Mouse (Mus musculus): ENCODE measurements around the gene Ccdc124.

Ccdc124 gene

GRCm38 (mm10) chr8:70894771-70895545 lies 21.2 kb upstream of the Ccdc124 start:
- no peak for DNase-seq

- no peak for DNase-seq
Measured at GRCm38 (mm10) chr8:70894385-70894720, 20.6 kb upstream of the Ccdc124 start.

DNA sequence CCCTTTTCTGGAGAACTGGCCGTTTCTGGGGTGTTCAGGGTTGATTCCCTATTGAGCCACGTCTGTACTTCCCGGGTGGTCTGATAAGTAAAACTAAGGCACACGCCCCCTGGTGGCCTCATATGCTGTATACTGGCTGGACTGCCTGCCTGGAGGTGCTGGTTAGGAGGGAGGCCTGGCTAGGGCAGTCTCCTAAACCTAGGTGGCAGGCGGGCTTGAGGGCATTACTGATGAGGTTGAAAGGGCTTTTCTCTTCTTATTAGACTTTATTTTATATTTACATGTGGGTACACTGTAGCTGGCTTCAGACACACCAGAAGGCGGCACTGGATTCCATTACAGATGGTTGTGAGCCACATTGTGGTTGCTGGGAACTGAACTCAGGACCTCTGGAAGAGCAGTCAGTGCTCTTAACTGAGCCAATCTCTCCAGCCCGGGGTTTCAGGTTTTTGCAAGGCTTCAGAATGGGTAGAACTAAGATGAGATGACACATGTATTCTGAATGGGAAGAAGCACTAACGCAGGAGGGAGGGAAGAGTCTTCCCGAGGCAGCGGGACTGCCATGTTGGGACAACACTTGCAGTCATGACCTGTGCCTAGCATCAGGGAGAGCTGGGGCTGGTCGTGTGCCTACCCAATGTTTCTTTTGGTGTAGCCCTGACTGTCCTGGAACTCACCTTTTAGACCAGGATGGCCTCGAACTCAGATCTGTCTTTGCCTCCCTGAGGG lies 20.1 kb upstream of the Ccdc124 start:
- peak; percentile 90 to 93 for DNase-seq

GRCm38 (mm10) chr8:70892896-70893655 lies 19.3 kb upstream of the Ccdc124 start:
- DNase-seq = no peak

- DNase-seq = peak in 1 of 2 experiments; percentile 32
Measured at GRCm38 (mm10) chr8:70892022-70892895, 18.5 kb upstream of the Ccdc124 start, which contains the start of gene Slc5a5. Gene Slc5a5 (minus strand): TSS chr8:70892757.

DNA sequence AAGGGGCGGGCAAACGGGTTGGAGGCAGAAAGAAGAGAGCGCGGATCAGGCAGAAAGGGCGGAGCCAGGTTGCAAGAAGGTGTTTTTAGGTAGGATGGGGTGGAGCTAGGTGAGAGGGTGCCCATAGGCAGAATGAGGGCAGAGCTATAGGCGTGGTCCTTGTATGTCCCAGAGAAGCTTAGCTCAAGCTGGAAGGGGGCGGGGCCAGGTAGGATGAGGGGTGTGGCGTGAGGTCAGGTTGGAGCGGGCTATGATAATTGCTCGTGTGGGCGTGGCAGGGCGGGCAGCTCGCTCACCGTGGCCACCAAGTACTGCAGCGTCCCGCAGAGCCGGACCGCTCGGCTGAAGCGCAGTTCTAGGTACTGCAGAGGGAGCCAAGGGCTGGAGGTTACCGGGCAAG lies 17.6 kb upstream of the Ccdc124 start:
- DNase-seq = peak; percentile 76 to 85

- peak in 1 of 2 experiments; percentile 42 for DNase-seq
Measured at GRCm38 (mm10) chr8:70890656-70891055, 16.9 kb upstream of the Ccdc124 start.

- peak; percentile 59 to 71 for DNase-seq
Measured at GRCm38 (mm10) chr8:70887669-70888068, 13.9 kb upstream of the Ccdc124 start.

DNA sequence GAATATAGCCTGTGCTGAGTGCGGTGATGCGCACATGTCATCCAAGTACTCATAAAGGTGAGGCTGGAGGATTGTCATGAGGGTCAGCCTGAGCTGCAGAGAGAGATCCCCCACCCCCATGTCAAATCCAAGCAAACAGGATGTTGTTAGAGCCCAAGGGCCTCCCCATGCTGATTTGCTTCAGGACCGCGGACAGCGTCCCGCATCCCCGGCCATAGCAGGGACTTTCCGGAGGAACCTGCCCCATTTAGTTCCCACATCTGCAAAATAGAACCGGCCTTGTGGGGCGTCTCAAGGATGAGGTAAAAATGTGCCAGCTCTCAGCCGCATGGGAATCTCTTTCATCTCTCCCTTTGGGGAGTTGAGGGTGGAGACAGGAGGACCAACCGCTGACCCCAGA lies 11.9 kb upstream of the Ccdc124 start:
- DNase-seq = peak; percentile 81

DNA sequence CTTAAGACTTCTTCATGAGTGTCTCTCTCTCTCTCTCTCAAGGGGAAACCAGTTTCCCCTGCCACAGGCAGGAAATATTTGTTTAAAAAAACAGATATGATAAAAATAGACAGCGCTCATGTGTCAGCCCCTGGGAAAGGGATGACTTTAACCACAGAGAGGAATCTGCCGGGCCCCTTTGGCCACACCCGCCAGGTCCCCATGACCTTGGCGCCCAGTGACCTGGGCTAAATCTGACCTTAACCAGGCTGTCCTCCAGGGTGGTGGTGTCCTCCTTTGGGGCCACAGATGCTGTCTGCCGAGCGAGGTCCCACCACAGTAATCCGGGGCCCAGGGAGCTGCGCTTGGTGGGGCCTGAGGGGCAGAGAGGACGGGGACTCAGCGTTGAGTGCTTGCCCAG lies 10.9 kb upstream of the Ccdc124 start:
- no peak for DNase-seq

- DNase-seq = no peak
Measured at GRCm38 (mm10) chr8:70884186-70884585, 10.5 kb upstream of the Ccdc124 start.

DNA sequence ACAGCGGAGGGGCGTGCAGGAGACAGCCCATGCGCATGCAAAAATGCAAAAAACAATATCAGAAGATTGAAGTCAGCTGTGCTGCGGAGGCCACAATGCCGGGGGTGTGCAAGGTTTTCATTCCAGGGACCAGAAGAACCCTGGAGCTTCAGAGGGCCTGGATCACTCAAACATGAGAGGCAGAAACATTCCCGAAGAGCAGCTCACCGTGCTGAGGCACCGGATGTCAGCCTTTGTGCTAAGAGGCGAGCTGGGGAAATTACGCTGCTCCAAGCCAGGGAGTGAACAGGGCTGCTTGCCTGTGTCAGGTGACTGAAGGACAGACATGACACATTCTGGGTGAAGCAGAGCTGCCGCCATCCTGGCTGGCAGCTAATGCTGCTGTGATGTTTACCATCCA lies 6.8 kb upstream of the Ccdc124 start:
- peak in 1 of 2 experiments; percentile 34 for DNase-seq

GRCm38 (mm10) chr8:70880126-70880525 lies 6.4 kb upstream of the Ccdc124 start:
- DNase-seq = peak in 1 of 2 experiments; percentile 63

- DNase-seq = no peak
Measured at GRCm38 (mm10) chr8:70879500-70879899, 5.8 kb upstream of the Ccdc124 start.

DNA sequence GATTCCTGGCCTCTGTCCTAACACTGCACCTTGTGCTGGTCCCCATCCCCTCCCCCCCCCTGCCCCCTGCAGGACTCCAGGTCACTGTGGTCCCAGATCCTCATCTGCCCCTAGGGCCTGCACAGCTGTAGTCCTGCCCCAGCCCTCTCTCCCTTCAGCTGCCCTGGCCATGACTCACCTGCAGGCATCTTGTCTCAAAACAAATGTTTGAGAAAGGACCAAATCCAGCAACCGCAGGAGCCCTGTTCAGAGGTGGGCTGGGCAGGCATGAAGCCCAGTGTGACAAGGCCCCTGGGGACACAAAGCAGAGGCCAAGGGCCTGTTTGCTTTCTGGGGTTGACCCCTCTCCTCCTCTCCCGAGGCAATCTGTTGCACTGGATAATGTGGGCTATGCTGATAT lies 4.4 kb upstream of the Ccdc124 start:
- DNase-seq = no peak

DNA sequence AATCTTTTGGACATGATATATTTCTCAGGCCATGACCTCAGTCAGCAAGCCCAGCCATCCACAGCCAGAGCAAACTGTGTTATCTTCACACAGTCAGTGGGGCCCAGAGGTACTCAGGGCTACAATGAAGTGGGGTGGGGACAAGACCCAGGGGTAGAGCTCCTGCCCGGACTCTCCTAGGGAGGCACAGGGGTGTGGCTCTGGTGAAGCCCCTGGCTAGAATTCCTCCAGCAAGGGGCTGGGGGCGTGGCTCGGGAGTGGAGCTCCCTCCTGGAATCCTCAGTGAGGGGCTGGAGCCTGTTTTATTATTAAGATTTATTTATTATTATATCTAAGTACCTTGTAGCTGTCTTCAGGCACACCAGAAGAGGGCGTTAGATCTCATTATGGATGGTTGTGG lies 2.6 kb upstream of the Ccdc124 start:
- no peak for DNase-seq

GRCm38 (mm10) chr8:70874441-70874840 lies 706 bp upstream of the Ccdc124 start:
- DNase-seq = no peak

DNA sequence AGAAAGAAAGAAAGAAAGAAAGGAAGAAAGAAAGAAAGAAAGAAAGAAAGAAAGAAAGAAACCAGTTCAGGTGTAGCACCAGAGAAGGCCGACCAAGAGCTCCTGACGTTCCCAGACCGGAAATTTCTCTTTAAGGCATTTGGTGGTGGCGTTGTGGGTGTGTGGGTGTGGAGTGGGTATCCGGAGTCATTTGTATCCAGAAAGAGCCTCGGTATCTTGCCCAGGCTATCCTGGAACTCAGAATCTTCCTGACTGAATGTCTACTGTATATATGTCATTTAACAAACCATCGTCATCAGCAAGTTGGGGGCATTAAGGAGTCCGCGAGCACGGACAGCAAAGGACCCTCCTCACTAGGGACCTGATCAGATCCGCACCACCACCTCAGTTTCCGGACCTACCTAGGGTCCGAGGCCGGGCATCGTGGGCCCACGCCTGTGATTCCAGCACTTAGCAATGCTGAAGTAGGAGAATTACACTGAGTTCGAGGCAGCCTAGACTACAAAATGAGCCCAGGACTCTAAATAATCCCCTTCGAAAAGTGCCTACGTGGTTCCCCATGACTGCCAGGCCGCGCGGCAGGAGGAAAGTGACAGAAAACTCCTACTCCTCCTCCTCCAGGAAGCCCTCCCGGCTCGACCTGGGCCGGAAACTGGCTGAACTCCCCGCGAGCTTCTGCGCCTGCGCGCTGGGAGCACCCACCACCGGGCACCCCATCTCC lies 932 bp downstream of the Ccdc124 start:
- DNase-seq = no peak

- no peak for DNase-seq
Measured at GRCm38 (mm10) chr8:70871195-70871807, 2.4 kb downstream of the Ccdc124 start.

DNA sequence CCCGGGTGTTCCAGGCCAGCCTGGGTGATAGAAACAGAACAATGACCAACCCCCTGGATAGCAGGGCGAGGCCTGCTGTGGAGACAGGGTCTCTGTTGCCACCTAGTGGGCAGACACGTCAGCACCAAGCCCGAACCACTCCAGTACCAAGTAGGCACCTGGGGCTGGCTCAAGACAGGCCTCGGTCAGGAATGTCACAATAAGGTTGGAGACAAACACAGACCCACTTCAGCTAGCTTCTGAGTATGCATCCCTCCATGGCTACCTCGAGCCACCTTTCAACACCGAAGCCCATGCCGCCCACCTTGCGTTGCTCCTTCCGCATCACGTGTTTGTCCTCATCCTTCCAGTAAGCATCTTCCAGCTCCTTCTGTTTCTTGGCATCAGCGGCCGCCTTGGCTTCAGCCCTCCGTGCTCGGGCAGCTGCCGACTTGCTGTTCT lies 4.1 kb downstream of the Ccdc124 start:
- DNase-seq = peak; percentile 86 to 90

GRCm38 (mm10) chr8:70869199-70869571 lies 4.5 kb downstream of the Ccdc124 start:
- DNase-seq = no peak

Data from kidney, postnatal 4 days (tissue).